Mouse (Mus musculus) hindbrain, postnatal 0 days (tissue): ENCODE data around the gene Mllt10. TPM values are rescaled to one million over a fixed set of nuclear protein-coding genes. Genes with fewer than 3 reads are reported as not detected.

Experiments
- ATAC-seq: fragments of 200-750 bp; cut with Nextera tagmentation; 2 replicates; pipeline ENCODE4 v1.8.0; 2017; ENCODE audit warnings: mild to moderate bottlenecking, moderate TSS enrichment, moderate library complexity
- DNase-seq: peaks from one replicate; pipeline ENCODE4 v3.0.0-alpha.2; 2015; ENCODE audit warnings: low spot score
- H3K27ac ChIP-seq: fragments of 300-500 bp; sonication (generic); 2 replicates; pipeline ENCODE4 v1.5.1; 2014; ENCODE audit warnings: mild to moderate bottlenecking
- H3K27me3 ChIP-seq: fragments of 300-500 bp; sonication (generic); 2 replicates; pipeline ENCODE4 v1.6.1; 2014; ENCODE audit warnings: low read length, mixed read lengths; ENCODE audit not compliant: insufficient read depth
- H3K36me3 ChIP-seq: fragments of 300-500 bp; sonication (generic); 2 replicates; pipeline ENCODE4 v1.6.1; 2014; ENCODE audit warnings: low read length, mixed read lengths; ENCODE audit not compliant: insufficient read depth
- H3K4me1 ChIP-seq: fragments of 300-500 bp; sonication (generic); 2 replicates; pipeline ENCODE4 v1.6.1; 2014; ENCODE audit warnings: antibody characterized with exemption, low read length, mixed read lengths; ENCODE audit not compliant: insufficient read depth
- H3K4me2 ChIP-seq: fragments of 300-500 bp; sonication (generic); 2 replicates; pipeline ENCODE4 v1.6.1; 2014; ENCODE audit warnings: low read depth, mild to moderate bottlenecking, low read length, moderate library complexity, mixed read lengths
- H3K4me3 ChIP-seq: fragments of 300-500 bp; sonication (generic); 2 replicates; pipeline ENCODE4 v1.5.1; 2014; ENCODE audit warnings: low read length
- H3K9ac ChIP-seq: fragments of 300-500 bp; sonication (generic); replicated peaks from 2 replicates; pipeline ENCODE4 v1.6.1; 2014; ENCODE audit warnings: mild to moderate bottlenecking, low read length, moderate library complexity, mixed read lengths
- H3K9me3 ChIP-seq: fragments of 300-500 bp; sonication (generic); 2 replicates; pipeline ENCODE4 v1.6.1; 2016; ENCODE audit warnings: low read length, mixed read lengths
- CTCF ChIP-seq: IDR thresholded peaks from 2 replicates; pipeline ENCODE4 v1.5.1; 2016; ENCODE audit warnings: antibody characterized with exemption, control low read depth, low read depth
- WGBS: fragments of 180-500 bp; shearing (Covaris S2); extraction: QIAGEN DNeasy Blood & Tissue Kit; methylation state at CpG from one replicate; pipeline ENCODE4 v1.1.7; 2014; 5-methylcytosine and 5-hydroxymethylcytosine counted together
- microRNA-seq, 2 experiments: library from miRNA; unstranded; fragments of <30 nt; microRNA quantifications; one replicate each; pipeline ENCODE4; 2016
- polyA plus RNA-seq: library from polyadenylated mRNA; unstranded; fragments of >200 nt; fragmentation: Nextera tagmentation; extraction: Ambion mirVana; gene quantifications from 2 replicates; pipeline ENCODE4 v1.2.1, GENCODE M21; 2015
- total RNA-seq: library from RNA; depleted of rRNA; stranded (reverse); fragments of >200 nt; gene quantifications from 2 replicates; pipeline ENCODE4 v1.2.3, GENCODE M21; 2014; rRNA removed

Mllt10 gene
- total and polyA plus RNA-seq, 2 experiments from 2014 or later, result 25.6 to 30.0 TPM

DNA sequence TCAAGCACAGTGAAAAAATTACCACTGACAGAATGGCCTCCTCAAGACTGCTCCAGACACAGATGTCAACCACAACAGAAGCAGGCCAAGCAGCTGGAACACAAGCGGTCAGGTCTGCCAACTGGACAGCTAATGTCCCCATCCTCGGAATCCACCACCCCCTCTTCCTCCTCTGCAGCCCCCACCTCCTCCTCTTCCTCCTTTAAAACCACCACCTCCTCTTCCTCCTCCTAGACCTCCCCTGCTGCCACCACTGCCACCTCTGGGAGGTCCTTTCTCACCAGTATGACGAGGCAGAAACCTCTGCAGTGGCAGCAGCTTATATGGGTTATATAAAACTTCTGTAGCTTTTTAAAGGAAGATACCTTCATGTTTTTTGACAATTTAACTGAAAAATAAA, 194.2 kb downstream of the Mllt10 start:
- TF ChIP-seq CTCF, result no peak
- no peaks in the 10 kb centered on the region for H3K9me3 ChIP-seq
- H3K27ac ChIP-seq, result no peak overlapping the region
- H3K4me2 ChIP-seq, result no peak overlapping the region
- no peak overlapping the region for H3K4me3 ChIP-seq
- H3K4me1 ChIP-seq, result no peaks in the 10 kb centered on the region
- no peak for DNase-seq
- ATAC-seq, result no peak
- no peaks in the 10 kb centered on the region for H3K27me3 ChIP-seq
- no peaks in the 10 kb centered on the region for H3K36me3 ChIP-seq
- WGBS, result 90% methylated on average over 3 of the region's 3 CpGs
- H3K9ac ChIP-seq, result no peak overlapping the region

Small RNA genes within 50 kb of the gene (microRNA-seq; reads per million reads assigned to microRNA genes)
- gene Gm23638 (0 reads per million in 2 experiments), gene Mir7655 (1.9 to 3.6 reads per million in 2 experiments)

Other genes starting within 250 kb of the Mllt10 start
- gene H2al2a, start 58.3 kb upstream of the Mllt10 start, total RNA-seq, result not detected in 2 replicates
- gene H2al2a, start 58.3 kb upstream of the Mllt10 start, polyA plus RNA-seq, result not detected in 2 replicates
- gene A930004D18Rik, start 17.5 kb upstream of the Mllt10 start, total RNA-seq, result 2.3 and 3.7 TPM in 2 replicates
- 9.0 and 9.9 TPM in 2 replicates for gene A930004D18Rik, start 17.5 kb upstream of the Mllt10 start, polyA plus RNA-seq
- 14.1 and 22.7 TPM in 2 replicates for gene Skida1, start 6.2 kb upstream of the Mllt10 start, total RNA-seq
- 4.4 and 5.0 TPM in 2 replicates for gene Skida1, start 6.2 kb upstream of the Mllt10 start, polyA plus RNA-seq